Mouse (Mus musculus): ENCODE measurements at regions not wholly inside any gene's neighbourhood (a gene's known extent, or its start where the extent isn't known, plus 50 kb on each side); places are given as distances from the start of the nearest gene placed in this dataset.

DNA sequence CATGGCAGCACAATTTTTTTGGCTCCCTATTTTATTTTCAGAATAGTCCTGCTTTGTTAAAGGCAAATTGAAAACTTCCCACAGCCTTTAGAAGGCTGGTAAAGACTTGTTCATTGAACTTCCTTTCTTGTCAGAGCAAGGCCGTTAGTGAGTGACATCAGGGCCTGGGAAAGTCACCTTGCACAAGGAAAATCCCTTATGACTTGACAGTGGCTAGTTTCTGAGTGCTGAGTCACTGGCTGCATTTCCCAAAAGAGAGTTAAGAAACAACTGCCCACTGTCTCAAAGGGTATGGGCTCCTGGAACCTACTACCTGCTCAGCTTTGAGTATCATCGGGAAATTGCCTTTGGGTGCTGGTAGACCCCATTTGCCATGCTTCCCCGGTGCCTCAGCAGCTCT lies 89.2 kb upstream of the Marcks start:
- H3K36me3 ChIP-seq (ENCODE audit: insufficient read depth, low read length), result no peaks in the 10 kb centered on the region
- 86% methylated on average over 3 of the region's 3 CpGs for WGBS
- H3K4me2 ChIP-seq (ENCODE audit: low read depth, low read length, poor library complexity, severe bottlenecking), result no peak overlapping the region
- no peaks in the 10 kb centered on the region for H3K9me3 ChIP-seq (ENCODE audit: low read length)
- no peak for ATAC-seq (ENCODE audit: low FRiP score)
- H3K4me1 ChIP-seq (ENCODE audit: insufficient read depth, low read length), result no peaks in the 10 kb centered on the region
- no peak for DNase-seq (ENCODE audit: low spot score)
- no peak overlapping the region for H3K4me3 ChIP-seq (ENCODE audit: low read depth, low read length)
- H3K9ac ChIP-seq (replicated peaks; ENCODE audit: low read length, poor library complexity, severe bottlenecking), result no peak overlapping the region
- H3K27me3 ChIP-seq (ENCODE audit: insufficient read depth, low read length), result no peaks in the 10 kb centered on the region
- TF ChIP-seq CTCF (IDR thresholded peaks at IDR 0.05), result no peak
- no peak overlapping the region for H3K27ac ChIP-seq (ENCODE audit: low read depth, low read length)

DNA sequence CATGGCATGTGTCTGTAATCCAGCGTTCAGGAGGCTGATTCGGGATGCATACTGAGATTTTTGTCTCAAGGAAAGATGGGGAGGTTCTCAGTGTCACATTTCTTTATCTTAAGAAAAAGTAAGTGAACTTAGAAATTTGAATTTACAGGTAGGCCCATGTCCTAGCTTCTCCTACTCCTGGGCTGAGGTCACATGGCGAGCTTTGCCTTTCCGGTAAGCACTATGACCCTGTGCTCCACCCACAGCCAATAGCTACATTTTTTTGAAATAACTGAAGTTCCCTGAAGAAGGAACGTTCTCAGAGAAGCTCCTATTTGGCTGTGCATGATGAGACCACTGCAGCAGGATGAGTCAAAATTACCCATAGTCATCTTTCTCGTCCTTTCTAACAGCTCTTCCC lies 83.0 kb upstream of the Marcks start:
- H3K27ac ChIP-seq (ENCODE audit: low read depth, low read length), result no peak overlapping the region
- no peak overlapping the region for H3K4me2 ChIP-seq (ENCODE audit: low read depth, low read length, poor library complexity, severe bottlenecking)
- DNase-seq (ENCODE audit: low spot score) (no peak), ATAC-seq (ENCODE audit: low FRiP score) (no peak)
- H3K36me3 ChIP-seq (ENCODE audit: insufficient read depth, low read length), result no peaks in the 10 kb centered on the region
- TF ChIP-seq CTCF (IDR thresholded peaks at IDR 0.05), result no peak
- no peak overlapping the region for H3K9ac ChIP-seq (replicated peaks; ENCODE audit: low read length, poor library complexity, severe bottlenecking)
- no peak overlapping the region for H3K4me3 ChIP-seq (ENCODE audit: low read depth, low read length)
- H3K9me3 ChIP-seq (ENCODE audit: low read length), result no peaks in the 10 kb centered on the region
- H3K4me1 ChIP-seq (ENCODE audit: insufficient read depth, low read length), result no peaks in the 10 kb centered on the region
- 92% methylated on average over 6 of the region's 6 CpGs for WGBS
- no peaks in the 10 kb centered on the region for H3K27me3 ChIP-seq (ENCODE audit: insufficient read depth, low read length)

DNA sequence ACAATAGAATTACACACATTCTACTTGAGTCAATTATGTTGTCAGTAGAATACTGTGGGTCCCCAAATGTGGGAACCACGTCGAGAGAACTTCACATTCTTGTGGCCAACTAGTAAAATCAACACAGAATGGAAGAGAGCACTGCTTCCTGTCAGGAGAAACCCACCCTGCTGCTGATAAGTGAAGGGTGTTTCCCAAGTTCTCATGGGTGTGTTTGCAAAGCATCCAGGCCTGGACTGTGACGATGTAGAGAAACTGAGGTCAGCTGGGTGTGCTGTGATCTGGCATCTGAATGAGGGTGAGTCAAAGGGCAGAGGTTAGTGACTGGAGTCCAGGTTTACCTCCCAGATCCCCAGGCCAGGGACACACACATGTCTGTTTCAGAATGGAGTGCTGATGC lies 81.7 kb upstream of the Marcks start:
- 69% methylated on average over 3 of the region's 3 CpGs for WGBS
- TF ChIP-seq CTCF (IDR thresholded peaks at IDR 0.05), result no peak
- Histone ChIP-seq H3K27me3 (ENCODE audit: insufficient read depth, low read length) (no peaks in the 10 kb centered on the region), H3K36me3 (ENCODE audit: insufficient read depth, low read length) (no peaks in the 10 kb centered on the region), H3K9ac (replicated peaks; ENCODE audit: low read length, poor library complexity, severe bottlenecking) (no peak overlapping the region), H3K9me3 (ENCODE audit: low read length) (no peaks in the 10 kb centered on the region), H3K27ac (ENCODE audit: low read depth, low read length) (no peak overlapping the region), H3K4me3 (ENCODE audit: low read depth, low read length) (no peak overlapping the region), H3K4me1 (ENCODE audit: insufficient read depth, low read length) (no peaks in the 10 kb centered on the region), H3K4me2 (ENCODE audit: low read depth, low read length, poor library complexity, severe bottlenecking) (no peak overlapping the region)
- no peak for DNase-seq (ENCODE audit: low spot score)
- no peak for ATAC-seq (ENCODE audit: low FRiP score)

DNA sequence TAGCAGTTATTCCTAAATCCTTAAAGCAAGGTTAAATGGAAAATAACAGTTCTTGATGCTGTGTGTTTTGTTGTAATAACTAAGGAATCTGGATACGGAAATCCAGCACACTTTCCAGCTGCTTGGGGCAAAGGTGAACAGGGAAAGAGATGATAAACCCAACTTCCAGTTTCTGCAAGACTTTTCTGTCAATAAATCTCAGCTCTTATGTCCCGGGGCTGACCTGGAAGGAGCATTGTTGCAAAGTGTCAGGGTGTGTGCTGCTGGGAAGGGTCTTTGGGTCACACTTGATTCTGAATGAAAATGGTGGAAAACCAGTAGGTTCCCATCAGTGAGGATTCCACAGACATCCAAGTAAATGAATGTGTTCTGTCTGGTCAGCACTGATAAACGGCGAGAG lies 81.2 kb upstream of the Marcks start:
- Histone ChIP-seq H3K36me3 (ENCODE audit: insufficient read depth, low read length) (no peaks in the 10 kb centered on the region), H3K27me3 (ENCODE audit: insufficient read depth, low read length) (no peaks in the 10 kb centered on the region), H3K9me3 (ENCODE audit: low read length) (no peaks in the 10 kb centered on the region), H3K4me3 (ENCODE audit: low read depth, low read length) (no peak overlapping the region), H3K9ac (replicated peaks; ENCODE audit: low read length, poor library complexity, severe bottlenecking) (no peak overlapping the region), H3K4me1 (ENCODE audit: insufficient read depth, low read length) (no peaks in the 10 kb centered on the region), H3K4me2 (ENCODE audit: low read depth, low read length, poor library complexity, severe bottlenecking) (no peak overlapping the region), H3K27ac (ENCODE audit: low read depth, low read length) (no peak overlapping the region)
- DNase-seq (ENCODE audit: low spot score), result no peak
- WGBS, result 90% methylated on average over 4 of the region's 4 CpGs
- no peak for ATAC-seq (ENCODE audit: low FRiP score)
- no peak for TF ChIP-seq CTCF (IDR thresholded peaks at IDR 0.05)

DNA sequence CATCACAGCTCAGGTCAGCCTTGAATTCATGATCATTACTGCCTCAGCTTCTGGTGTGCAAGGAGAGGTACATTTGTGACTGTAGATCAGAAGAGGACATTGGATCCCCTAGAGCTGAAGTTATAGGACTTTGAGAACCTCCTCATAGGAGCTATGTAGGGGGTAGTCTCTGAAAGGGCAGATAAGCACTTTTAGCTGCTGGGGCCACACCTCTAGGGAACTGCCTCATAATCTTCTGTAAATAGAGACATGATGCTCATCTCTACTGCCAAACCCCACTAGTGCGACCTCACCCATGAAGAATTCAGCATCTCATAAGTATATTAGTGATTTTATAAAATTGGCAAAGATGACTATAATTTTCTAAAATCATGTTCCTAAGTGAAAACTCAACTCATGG lies 80.7 kb upstream of the Marcks start:
- H3K9ac ChIP-seq (replicated peaks; ENCODE audit: low read length, poor library complexity, severe bottlenecking), result no peak overlapping the region
- H3K27me3 ChIP-seq (ENCODE audit: insufficient read depth, low read length), result no peaks in the 10 kb centered on the region
- WGBS, result 87% methylated on average over 1 of the region's 1 CpGs
- H3K4me1 ChIP-seq (ENCODE audit: insufficient read depth, low read length), result no peaks in the 10 kb centered on the region
- H3K4me2 ChIP-seq (ENCODE audit: low read depth, low read length, poor library complexity, severe bottlenecking), result no peak overlapping the region
- no peak for TF ChIP-seq CTCF (IDR thresholded peaks at IDR 0.05)
- H3K27ac ChIP-seq (ENCODE audit: low read depth, low read length), result no peak overlapping the region
- H3K36me3 ChIP-seq (ENCODE audit: insufficient read depth, low read length), result no peaks in the 10 kb centered on the region
- no peaks in the 10 kb centered on the region for H3K9me3 ChIP-seq (ENCODE audit: low read length)
- no peak for ATAC-seq (ENCODE audit: low FRiP score)
- no peak for DNase-seq (ENCODE audit: low spot score)
- H3K4me3 ChIP-seq (ENCODE audit: low read depth, low read length), result no peak overlapping the region

DNA sequence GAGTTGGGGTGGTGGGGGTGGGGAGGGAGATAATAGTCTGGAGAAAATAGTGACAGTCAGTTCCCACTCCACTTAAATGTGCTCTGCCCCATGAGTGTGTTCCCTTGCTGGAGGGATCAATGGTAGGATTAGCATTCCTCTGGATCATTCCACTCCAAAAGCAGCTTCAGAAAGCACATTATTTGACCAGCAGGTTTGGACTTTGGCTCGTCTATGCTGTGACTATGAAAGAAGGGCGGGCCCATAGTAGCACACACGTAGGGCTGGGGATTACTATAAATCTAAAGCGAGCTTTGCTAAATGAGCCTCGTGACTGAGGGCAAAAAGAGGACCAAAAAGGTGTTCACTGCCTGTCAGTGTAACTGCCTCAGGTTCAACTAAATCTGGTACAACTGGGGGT lies 75.9 kb upstream of the Marcks start:
- Histone ChIP-seq H3K9me3 (ENCODE audit: low read length) (no peaks in the 10 kb centered on the region), H3K27me3 (ENCODE audit: insufficient read depth, low read length) (no peaks in the 10 kb centered on the region), H3K27ac (ENCODE audit: low read depth, low read length) (no peak overlapping the region), H3K36me3 (ENCODE audit: insufficient read depth, low read length) (no peaks in the 10 kb centered on the region), H3K4me2 (ENCODE audit: low read depth, low read length, poor library complexity, severe bottlenecking) (no peak overlapping the region), H3K4me1 (ENCODE audit: insufficient read depth, low read length) (no peaks in the 10 kb centered on the region), H3K9ac (replicated peaks; ENCODE audit: low read length, poor library complexity, severe bottlenecking) (no peak overlapping the region), H3K4me3 (ENCODE audit: low read depth, low read length) (no peak overlapping the region)
- WGBS, result 41% methylated on average over 5 of the region's 5 CpGs
- ATAC-seq (ENCODE audit: low FRiP score) (no peak), DNase-seq (ENCODE audit: low spot score) (no peak)
- TF ChIP-seq CTCF (IDR thresholded peaks at IDR 0.05), result no peak

Data from midbrain, postnatal 0 days (tissue).